Mouse (Mus musculus) kidney, postnatal 0 days (tissue): ENCODE measurements around the gene Atp6ap1. TPM values are rescaled to one million over a fixed set of nuclear protein-coding genes. Genes with fewer than 3 reads are reported as not detected.

Experiments used
- ATAC-seq: fragments of 200-750 bp; cut with Nextera tagmentation; replicated peaks from 2 replicates; pipeline ENCODE4 v1.8.0; 2017; ENCODE audit warnings: low read depth, moderate number of reproducible peaks, moderate TSS enrichment, moderate library complexity; ENCODE audit not compliant: low FRiP score
- DNase-seq: peaks from one replicate; pipeline ENCODE4 v3.0.0-alpha.2; 2016; ENCODE audit warnings: low spot score
- H3K27ac ChIP-seq: fragments of 300-500 bp; sonication (generic); 2 replicates; pipeline ENCODE4 v1.5.1; 2014; ENCODE audit warnings: mild to moderate bottlenecking
- H3K27me3 ChIP-seq: fragments of 300-500 bp; sonication (generic); 2 replicates; pipeline ENCODE4 v1.6.1; 2014; ENCODE audit warnings: low read length, mixed read lengths; ENCODE audit not compliant: insufficient read depth
- H3K36me3 ChIP-seq: fragments of 300-500 bp; sonication (generic); 2 replicates; pipeline ENCODE4 v1.6.1; 2014; ENCODE audit warnings: low read length, mixed read lengths; ENCODE audit not compliant: insufficient read depth
- H3K4me1 ChIP-seq: fragments of 300-500 bp; sonication (generic); replicated peaks from 2 replicates; pipeline ENCODE4 v1.6.1; 2014; ENCODE audit warnings: antibody characterized with exemption, low read length, mixed read lengths; ENCODE audit not compliant: insufficient read depth
- H3K4me2 ChIP-seq: fragments of 300-500 bp; sonication (generic); 2 replicates; pipeline ENCODE4 v1.6.1; 2014; ENCODE audit warnings: mild to moderate bottlenecking, low read length, moderate library complexity, mixed read lengths
- H3K4me3 ChIP-seq: fragments of 300-500 bp; sonication (generic); replicated peaks from 2 replicates; pipeline ENCODE4 v1.5.1; 2014; ENCODE audit warnings: low read depth, low read length
- H3K9ac ChIP-seq: fragments of 300-500 bp; sonication (generic); 2 replicates; pipeline ENCODE4 v1.6.1; 2014; ENCODE audit warnings: low read depth, low read length
- H3K9me3 ChIP-seq: fragments of 300-500 bp; sonication (generic); replicated peaks from 2 replicates; pipeline ENCODE4 v1.6.1; 2016; ENCODE audit warnings: low read length, inconsistent platforms, mixed read lengths
- CTCF ChIP-seq: IDR thresholded peaks from 2 replicates; pipeline ENCODE4 v1.5.1; 2016; ENCODE audit warnings: antibody characterized with exemption, low read depth, mild to moderate bottlenecking, moderate library complexity
- WGBS: fragments of 180-500 bp; shearing (Covaris S2); extraction: QIAGEN DNeasy Blood & Tissue Kit; methylation state at CpG from one replicate; pipeline ENCODE4 v1.1.7; 2014; 5-methylcytosine and 5-hydroxymethylcytosine counted together
- polyA plus RNA-seq: library from polyadenylated mRNA; unstranded; fragments of >200 nt; fragmentation: Nextera tagmentation; extraction: Ambion mirVana; gene quantifications from 2 replicates; pipeline ENCODE4 v1.2.1, GENCODE M21; 2015

Gene Atp6ap1
- polyA plus RNA-seq, 1 experiment from 2014 or later = 150 TPM

GRCm38 (mm10) chrX:74299721-74300120 is 2.8 kb downstream of the Atp6ap1 start:
- Histone ChIP-seq H3K9ac (no peak overlapping the region), H3K27ac (no peak overlapping the region), H3K9me3 (no peaks in the 10 kb centered on the region), H3K4me1 (no peaks in the 10 kb centered on the region), H3K4me2 (no peak overlapping the region), H3K36me3 (peaks cover 13% of the 10 kb centered on the region; the same call in 1 of the 2 replicates), H3K27me3 (no peaks in the 10 kb centered on the region), H3K4me3 (no peak overlapping the region)
- WGBS = 85% methylated on average over 3 of the region's 3 CpGs
- no peak for DNase-seq
- ATAC-seq = no peak
- TF ChIP-seq CTCF = no peak

- Histone ChIP-seq H3K4me1 (no peaks in the 10 kb centered on the region), H3K9ac (peak within 1 kb of the TSS; percentile 74), H3K9me3 (no peaks in the 10 kb centered on the region), H3K36me3 (peaks cover 26% of the 10 kb centered on the region; the same call in 1 of the 2 replicates), H3K4me3 (peak within 1 kb of the TSS; percentile 56), H3K27ac (peak within 1 kb of the TSS; percentile 89), H3K4me2 (peak within 1 kb of the TSS; percentile 60), H3K27me3 (no peaks in the 10 kb centered on the region)
- peak; percentile 76 for DNase-seq
- WGBS = 22% methylated on average over 41 of the region's 41 CpGs
- TF ChIP-seq CTCF = peak; percentile 47
- ATAC-seq = peak; percentile 76
Measured at GRCm38 (mm10) chrX:74304867-74305700, 8.2 kb downstream of the Atp6ap1 start, which contains the start of gene Gdi1. TSS of gene Gdi1 (plus strand) at chrX:74304998.

DNA sequence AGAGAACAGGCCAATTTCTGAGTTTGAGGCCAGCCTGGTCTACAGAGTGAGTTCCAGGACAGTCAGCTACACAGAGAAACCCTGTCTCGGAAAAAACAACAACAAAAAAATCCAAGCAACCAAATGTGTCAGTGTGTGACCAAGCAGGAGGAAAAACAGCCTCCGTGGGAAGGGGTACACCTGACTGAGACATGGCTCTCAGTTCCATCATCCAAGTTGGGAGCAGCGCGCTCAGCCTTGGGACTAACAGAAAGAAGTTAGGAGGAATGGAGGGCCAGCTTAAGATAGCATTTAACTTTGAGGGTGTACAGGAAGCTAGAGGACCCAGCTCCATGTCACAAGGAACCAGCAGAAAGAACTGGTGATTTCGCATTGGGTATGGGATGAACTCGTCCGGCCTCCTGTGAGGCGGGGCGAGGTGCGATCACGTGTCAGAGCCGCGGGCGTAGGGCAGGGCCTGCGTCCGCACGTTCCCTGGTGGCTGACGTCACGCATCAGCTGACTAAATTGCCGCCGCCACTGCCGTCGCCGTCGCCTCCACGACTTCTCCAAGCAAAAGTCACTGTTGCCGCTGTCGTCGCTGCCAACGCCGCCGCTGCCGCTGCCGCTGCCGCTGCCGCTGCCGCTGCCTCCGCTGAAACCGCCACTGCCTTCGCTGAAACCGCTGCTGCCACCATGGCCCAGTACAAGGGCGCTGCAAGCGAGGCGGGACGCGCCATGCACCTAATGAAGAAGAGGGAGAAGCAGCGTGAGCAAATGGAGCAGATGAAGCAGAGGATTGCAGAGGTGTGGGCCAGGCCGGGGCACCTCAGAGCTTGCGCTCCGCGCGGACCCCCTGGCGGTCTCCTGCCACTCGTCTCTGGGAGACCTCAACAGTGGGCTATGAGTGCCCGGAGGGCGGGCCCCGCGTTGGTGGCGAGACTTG is 15.9 kb downstream of the Atp6ap1 start, which contains the start of gene Fam50a:
Fam50a (plus strand) TSS at position 494 of the 925 bp plus-strand sequence.
- Histone ChIP-seq H3K4me1 (no peaks in the 10 kb centered on the region; the same call in 1 of the 2 replicates), H3K36me3 (0 out of 2 replicates have a peak, but pooled peaks cover 14% of the 10 kb centered on the region), H3K9ac (peak within 1 kb of the TSS; percentile 72), H3K4me3 (peak within 1 kb of the TSS; percentile 56), H3K9me3 (no peaks in the 10 kb centered on the region), H3K27me3 (no peaks in the 10 kb centered on the region), H3K27ac (peak within 1 kb of the TSS; percentile 78), H3K4me2 (peak within 1 kb of the TSS; percentile 72)
- ATAC-seq (peak; percentile 97), DNase-seq (peak; percentile 89)
- WGBS = 26% methylated on average over 59 of the region's 59 CpGs
- TF ChIP-seq CTCF = 0 out of 2 replicates have a peak, but pooled peaks have one; percentile 3

DNA sequence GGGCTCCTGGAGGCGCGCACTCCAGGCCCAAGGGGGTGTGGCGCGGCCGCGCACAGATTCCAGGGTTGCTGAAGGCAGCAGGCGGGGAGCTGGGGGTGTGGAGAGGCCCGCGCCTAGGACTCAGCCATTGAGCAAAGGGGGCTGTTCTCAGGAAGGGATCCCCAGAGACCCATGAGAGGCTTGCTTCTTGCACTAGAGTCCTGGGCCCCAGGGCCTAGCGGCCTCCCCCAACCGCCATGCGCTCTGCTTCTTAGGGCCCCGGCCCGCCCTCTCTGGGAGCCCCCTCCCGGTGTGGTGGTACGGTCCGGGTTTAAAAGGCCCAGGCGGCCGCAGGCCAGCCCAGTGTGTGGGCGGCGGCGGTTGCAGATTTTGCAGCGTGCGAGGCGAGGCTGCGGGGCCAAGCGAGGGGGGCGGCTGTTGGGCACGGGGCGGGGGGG is 31.8 kb downstream of the Atp6ap1 start, which contains the start of gene Plxna3:
Plxna3 (plus strand) TSS at position 342 of the 437 bp plus-strand sequence.
- WGBS = 35% methylated on average over 23 of the region's 30 CpGs
- no peaks in the 10 kb centered on the region for H3K36me3 ChIP-seq
- ATAC-seq = peak; percentile 93

DNA sequence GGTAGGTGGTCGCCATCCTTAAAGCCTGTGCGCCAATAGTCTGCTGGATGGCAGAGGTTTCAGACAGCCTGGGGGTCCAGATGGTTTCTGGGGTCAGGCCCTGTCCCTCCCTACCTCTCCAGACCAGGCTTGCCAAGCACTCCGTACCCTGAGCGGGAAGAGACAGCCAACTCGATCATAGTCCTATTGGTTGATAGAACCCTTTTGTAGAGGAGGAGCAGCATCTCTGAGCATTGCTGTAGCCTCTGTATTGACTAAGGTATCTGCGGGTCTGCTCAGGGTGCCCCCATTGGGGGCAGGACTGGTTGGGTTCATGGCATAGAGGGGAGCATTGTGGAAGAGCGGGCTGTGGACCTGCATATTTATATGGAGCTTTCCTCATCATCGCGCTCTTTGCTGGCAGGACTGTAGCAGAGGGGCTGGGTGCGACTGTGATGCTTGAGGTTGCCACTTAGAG is 32.3 kb downstream of the Atp6ap1 start:
- ATAC-seq (peak; percentile 43), DNase-seq (no peak)
- no peaks in the 10 kb centered on the region for H3K9me3 ChIP-seq
- H3K36me3 ChIP-seq = no peaks in the 10 kb centered on the region
- no peak overlapping the region for H3K27ac ChIP-seq
- no peaks in the 10 kb centered on the region for H3K27me3 ChIP-seq
- H3K4me2 ChIP-seq = peak overlapping the region; percentile 61
- no peaks in the 10 kb centered on the region for H3K4me1 ChIP-seq
- H3K4me3 ChIP-seq = peak overlapping the region; percentile 38
- WGBS = 37% methylated on average over 10 of the region's 10 CpGs
- no peak for TF ChIP-seq CTCF
- H3K9ac ChIP-seq = peak overlapping the region; percentile 70

More for the DNA sequence above, 31.8 kb downstream of the Atp6ap1 start, which contains the start of gene Plxna3:
- Histone ChIP-seq H3K27ac (peak within 1 kb of the TSS; percentile 70; the same call in 1 of the 2 replicates), H3K4me2 (peak within 1 kb of the TSS; percentile 61), H3K4me1 (no peaks in the 10 kb centered on the region), H3K4me3 (peak within 1 kb of the TSS; percentile 38), H3K9me3 (no peaks in the 10 kb centered on the region), H3K27me3 (no peaks in the 10 kb centered on the region), H3K9ac (peak within 1 kb of the TSS; percentile 70)
- no peak for TF ChIP-seq CTCF
- peak; percentile 70 for DNase-seq
